In genomic region chr19:46522433-46523044, GRCm38 (mm10) we compare ENCODE assay signal across 8 mouse cellular contexts. TPM values are rescaled to one million over a fixed set of nuclear protein-coding genes. Genes with fewer than 3 reads are reported as not detected.
A peak's percentile ranks its signal among the peaks of the same experiment; 100 is the strongest.
DNase-seq lines count a peak whose midpoint lies in the region; ATAC-seq and TF ChIP-seq lines count a peak whose summit lies in the region.

No protein-coding gene starts in this region.

- peak overlapping the region; percentile 48 for H3K4me2 ChIP-seq in CH12.LX (ENCODE audit: insufficient read depth, low read depth, poor library complexity, severe bottlenecking)
- no peak overlapping the region for H3K4me2 ChIP-seq in forebrain, embryonic 13.5 days
- H3K4me2 ChIP-seq in liver, postnatal 0 days (ENCODE audit: low read depth, low read length): peak overlapping the region; percentile 20

- intact Hi-C loops in heart, postnatal 14 days (cut with DNase I): loop anchor here (2.0 to 5.0 kb wide), 2 partner anchors 18 to 125 kb away; partner anchors contain the start of genes Actr1a and Sufu
- intact Hi-C loops in gastrocnemius, postnatal 36 days (cut with DNase I): no loop called here

- H3K4me1 ChIP-seq in CH12.LX (ENCODE audit: control insufficient read depth in 1 of 2, insufficient read depth in 2 of 2): peaks cover 41 to 95% of the 10 kb centered on the region in 2 experiments
- peaks cover 71% of the 10 kb centered on the region for H3K4me1 ChIP-seq in forebrain, embryonic 13.5 days
- peaks cover 41% of the 10 kb centered on the region for H3K4me1 ChIP-seq in liver, postnatal 0 days (ENCODE audit: insufficient read depth)

- in situ Hi-C loops in CH12.LX (cut with MboI; ENCODE audit: low pct_ligation_motif_present, low pct_unique_long_range_greater_than_20kb, low sequenced_read_pairs): no loop called here

- no peak for ATAC-seq in forebrain, embryonic 13.5 days
- peak; percentile 20; the same call in 1 of the 2 replicates for ATAC-seq in liver, postnatal 0 days

- H3K4me3 ChIP-seq in CH12.LX (replicated peaks in 1 of 3; ENCODE audit: low read depth in 2 of 3, low read length in 2 of 3, poor library complexity in 1 of 3): peak overlapping the region in 1 of 3 experiments; percentile 19
- no peak overlapping the region for H3K4me3 ChIP-seq in forebrain, embryonic 13.5 days
- no peak overlapping the region for H3K4me3 ChIP-seq in liver, postnatal 0 days (ENCODE audit: low read depth, low read length)

- no peaks in the 10 kb centered on the region for H3K27me3 ChIP-seq in CH12.LX (replicated peaks)
- no peaks in the 10 kb centered on the region for H3K27me3 ChIP-seq in forebrain, embryonic 13.5 days
- peaks cover 6% of the 10 kb centered on the region; the same call in 1 of the 2 replicates for H3K27me3 ChIP-seq in liver, postnatal 0 days (ENCODE audit: insufficient read depth, low read length)

- H3K27ac ChIP-seq in CH12.LX (ENCODE audit: insufficient read depth, low read depth): peak overlapping the region; percentile 86
- H3K27ac ChIP-seq in forebrain, embryonic 13.5 days: peak overlapping the region; percentile 95
- peak overlapping the region; percentile 37 for H3K27ac ChIP-seq in liver, postnatal 0 days (ENCODE audit: low read depth)

- H3K9ac ChIP-seq in CH12.LX (ENCODE audit: insufficient read depth, low read depth): peak overlapping the region; percentile 26
- H3K9ac ChIP-seq in forebrain, embryonic 13.5 days: no peak overlapping the region
- no peak overlapping the region for H3K9ac ChIP-seq in liver, postnatal 0 days (replicated peaks)

- no peak for TF ChIP-seq RAD21 in CH12.LX (IDR thresholded peaks at IDR 0.05; ENCODE audit: low read depth, low read length)

- no peaks in the 10 kb centered on the region for H3K36me3 ChIP-seq in CH12.LX (replicated peaks in 1 of 2; ENCODE audit: control insufficient read depth in 1 of 2, insufficient read depth in 1 of 2, low read length in 1 of 2)
- H3K36me3 ChIP-seq in forebrain, embryonic 13.5 days (ENCODE audit: poor library complexity, severe bottlenecking): no peaks in the 10 kb centered on the region
- H3K36me3 ChIP-seq in liver, postnatal 0 days (replicated peaks; ENCODE audit: insufficient read depth, low read length): no peaks in the 10 kb centered on the region

- TF ChIP-seq CTCF in CH12.LX (conservative IDR thresholded peaks at IDR 0.05 in 1 of 2, IDR thresholded peaks at IDR 0.05 in 1 of 2; ENCODE audit: low read depth in 2 of 2, low read length in 2 of 2): no peak
- TF ChIP-seq CTCF in liver, postnatal 0 days (IDR thresholded peaks at IDR 0.05; ENCODE audit: low read depth): no peak

- TF ChIP-seq POLR2A in CH12.LX (IDR thresholded peaks at IDR 0.05; ENCODE audit: low read depth, low read length): peak; percentile 44; the same call in 1 of the 2 replicates

- DNase-seq in heart, adult 18-20 months: peak; percentile 40 to 64
- DNase-seq in heart, postnatal 14 days: no peak
- peak; percentile 85 for DNase-seq in CH12.LX (ENCODE audit: extremely low read depth)
- DNase-seq in liver, postnatal 0 days: no peak
- DNase-seq in urinary bladder, postnatal 14 days (ENCODE audit: low spot score): no peak
- DNase-seq in retina, postnatal 1 day: no peak
- no peak for DNase-seq in gastrocnemius, postnatal 36 days

- 42% methylated on average over 15 of the region's 15 CpGs for WGBS in forebrain, embryonic 13.5 days
- 14% methylated on average over 15 of the region's 15 CpGs for WGBS in liver, postnatal 0 days (ENCODE audit: insufficient replicate concordance)

- peak; percentile 87 for TF ChIP-seq EP300 in CH12.LX (IDR thresholded peaks at IDR 0.05; ENCODE audit: low read length)
- TF ChIP-seq EP300 in liver, postnatal 0 days (IDR thresholded peaks at IDR 0.05; ENCODE audit: low read depth): no peak

- no peaks in the 10 kb centered on the region for H3K79me2 ChIP-seq in CH12.LX (replicated peaks; ENCODE audit: control insufficient read depth, extremely low read depth, insufficient read depth, poor library complexity, severe bottlenecking)

- dilution Hi-C loops in CH12.LX (cut with MboI; ENCODE audit: extremely low pct_ligation_motif_present, extremely low pct_unique_long_range_greater_than_20kb, low sequenced_read_pairs): no loop called here

- no peaks in the 10 kb centered on the region for H3K9me3 ChIP-seq in CH12.LX (replicated peaks; ENCODE audit: low read length)
- no peaks in the 10 kb centered on the region for H3K9me3 ChIP-seq in forebrain, embryonic 13.5 days (replicated peaks)
- no peaks in the 10 kb centered on the region for H3K9me3 ChIP-seq in liver, postnatal 0 days (ENCODE audit: low read length)

TF ChIP-seq in CH12.LX, 34 proteins besides CTCF, POLR2A, EP300 and RAD21:
- 0 out of 2 replicates have a peak, but pooled peaks have one; percentile 8 for TF ChIP-seq SIN3A (IDR thresholded peaks at IDR 0.05; ENCODE audit: low read length)
- TF ChIP-seq E2F4 (IDR thresholded peaks at IDR 0.05; ENCODE audit: insufficient replicate concordance, low read depth, low read length): 0 out of 2 replicates have a peak, but pooled peaks have one; percentile 47
- TF ChIP-seq NRF1 (IDR thresholded peaks at IDR 0.05; ENCODE audit: low read depth, low read length): 0 out of 2 replicates have a peak, but pooled peaks have one; percentile 8
- no peak for TF ChIP-seq GABPA (IDR thresholded peaks at IDR 0.05; ENCODE audit: insufficient replicate concordance, low read depth, low read length)
- peak; percentile 67; the same call in 1 of the 2 replicates for TF ChIP-seq MEF2A (IDR thresholded peaks at IDR 0.05; ENCODE audit: borderline replicate concordance, low read depth, low read length)
- TF ChIP-seq ZMIZ1 (IDR thresholded peaks at IDR 0.05; ENCODE audit: low read depth, low read length): no peak
- no peak for TF ChIP-seq ZNF384 (IDR thresholded peaks at IDR 0.05; ENCODE audit: low read depth, low read length)
- peak; percentile 10; the same call in 1 of the 2 replicates for TF ChIP-seq MXI1 (IDR thresholded peaks at IDR 0.05; ENCODE audit: low read depth, low read length)
- no peak for TF ChIP-seq POLR2AphosphoS2 (IDR thresholded peaks at IDR 0.05; ENCODE audit: low read depth, low read length)
- TF ChIP-seq ETS1 (conservative IDR thresholded peaks at IDR 0.05; ENCODE audit: low read depth, low read length): peak; percentile 94
- no peak for TF ChIP-seq NELFE (IDR thresholded peaks at IDR 0.05; ENCODE audit: low read depth, low read length)
- TF ChIP-seq MAFK (IDR thresholded peaks at IDR 0.05; ENCODE audit: insufficient replicate concordance, low read length): 0 out of 2 replicates have a peak, but pooled peaks have one; percentile 38
- TF ChIP-seq ZKSCAN1 (IDR thresholded peaks at IDR 0.05; ENCODE audit: borderline replicate concordance, low read depth, low read length): no peak
- TF ChIP-seq JUND (conservative IDR thresholded peaks at IDR 0.05; ENCODE audit: low read depth, low read length): peak; percentile 94
- TF ChIP-seq ELF1 (IDR thresholded peaks at IDR 0.05; ENCODE audit: low read depth, low read length): peak; percentile 23; the same call in 1 of the 2 replicates
- TF ChIP-seq USF2 (conservative IDR thresholded peaks at IDR 0.05; ENCODE audit: low read depth, low read length): no peak
- no peak for TF ChIP-seq PAX5 (IDR thresholded peaks at IDR 0.05; ENCODE audit: low read length)
- TF ChIP-seq IRF4 (IDR thresholded peaks at IDR 0.05; ENCODE audit: low read depth, low read length): peak; percentile 84
- peak; percentile 78 for TF ChIP-seq BHLHE40 (IDR thresholded peaks at IDR 0.05; ENCODE audit: low read depth, low read length)
- TF ChIP-seq TCF12 (IDR thresholded peaks at IDR 0.05; ENCODE audit: low read depth, low read length): peak; percentile 82
- TF ChIP-seq TBP (conservative IDR thresholded peaks at IDR 0.05; ENCODE audit: low read depth, low read length): peak; percentile 96
- peak; percentile 98 for TF ChIP-seq JUN (IDR thresholded peaks at IDR 0.05; ENCODE audit: insufficient read depth, low read depth, low read length)

RNA-seq across cellular contexts. Expression of gene Trim8, which starts 21.0 kb away (rescaled TPM):
- total RNA-seq in heart, adult 18-20 months (2021): 10 to 100 TPM; 33.9 to 38.8 TPM
- total RNA-seq in heart, postnatal 14 days (2021): 10 to 100 TPM; 47.6 to 50.0 TPM
- 11.0 and 12.0 TPM in 2 replicates for total RNA-seq in CH12.LX (2012; rRNA removed)
- total RNA-seq in CH12.LX (2014; rRNA removed): 3.7 and 4.4 TPM in 2 replicates
- 23.3 and 24.9 TPM in 2 replicates for polyA plus RNA-seq in CH12.LX (2012; ENCODE audit: insufficient read length, low read depth)
- 22.5 and 22.6 TPM in 2 replicates for polyA plus RNA-seq in forebrain, embryonic 13.5 days (2015; fragmentation: Nextera tagmentation; extraction: Ambion mirVana)
- polyA plus RNA-seq in liver, postnatal 0 days (2015; fragmentation: Nextera tagmentation; extraction: Ambion mirVana): 7.9 and 9.8 TPM in 2 replicates
- 10 to 100 TPM; 19.0 to 19.2 TPM for total RNA-seq in gastrocnemius, postnatal 36 days (2021)

RNA-seq across cellular contexts. Expression of gene Arl3, which starts 50.5 kb away (rescaled TPM):
- total RNA-seq in heart, adult 18-20 months (2021): 10 to 100 TPM; 34.6 to 38.1 TPM
- 10 to 100 TPM; 29.7 to 30.0 TPM for total RNA-seq in heart, postnatal 14 days (2021)
- total RNA-seq in CH12.LX (2012; rRNA removed): 38.4 and 46.5 TPM in 2 replicates
- 23.7 and 24.1 TPM in 2 replicates for total RNA-seq in CH12.LX (2014; rRNA removed)
- polyA plus RNA-seq in CH12.LX (2012; ENCODE audit: insufficient read length, low read depth): 40.4 and 45.3 TPM in 2 replicates
- polyA plus RNA-seq in forebrain, embryonic 13.5 days (2015; fragmentation: Nextera tagmentation; extraction: Ambion mirVana): 233 and 245 TPM in 2 replicates
- 17.0 and 17.1 TPM in 2 replicates for polyA plus RNA-seq in liver, postnatal 0 days (2015; fragmentation: Nextera tagmentation; extraction: Ambion mirVana)
- 10 to 100 TPM; 44.6 to 60.8 TPM for total RNA-seq in gastrocnemius, postnatal 36 days (2021)

RNA-seq across cellular contexts. Expression of gene Sfxn2, which starts 50.6 kb away (rescaled TPM):
- 1 to 10 TPM; 2.0 to 2.8 TPM for total RNA-seq in heart, adult 18-20 months (2021)
- 1 to 10 TPM; 4.1 to 5.3 TPM for total RNA-seq in heart, postnatal 14 days (2021)
- total RNA-seq in CH12.LX (2012; rRNA removed) (8.5 and 9.4 TPM in 2 replicates), CH12.LX (2014; rRNA removed) (5.9 and 6.8 TPM in 2 replicates)
- polyA plus RNA-seq in CH12.LX (2012; ENCODE audit: insufficient read length, low read depth): 11.1 and 11.8 TPM in 2 replicates
- 12.4 and 13.2 TPM in 2 replicates for polyA plus RNA-seq in forebrain, embryonic 13.5 days (2015; fragmentation: Nextera tagmentation; extraction: Ambion mirVana)
- polyA plus RNA-seq in liver, postnatal 0 days (2015; fragmentation: Nextera tagmentation; extraction: Ambion mirVana): 63.0 and 63.4 TPM in 2 replicates
- 1 to 10 TPM; 2.7 to 4.1 TPM for total RNA-seq in gastrocnemius, postnatal 36 days (2021)

Comparison
In these comparisons a context has a peak if more than half of its experiments do, and no peak if none do; other contexts are left out.
1. DNase-seq: peak in heart, adult 18-20 months (2 of 2) and CH12.LX (single experiment); none in heart, postnatal 14 days (0 of 2), liver, postnatal 0 days (single experiment), urinary bladder, postnatal 14 days (single experiment), retina, postnatal 1 day (single experiment) and gastrocnemius, postnatal 36 days (0 of 2).
2. H3K27ac ChIP-seq: peak in every context shown above with its lines; median percentile 95 in forebrain, embryonic 13.5 days; 86 in CH12.LX; 37 in liver, postnatal 0 days.